Mouse (Mus musculus) duodenum, adult 2 months (tissue): ENCODE data around the gene Krtap4-8. TPM values are rescaled to one million over a fixed set of nuclear protein-coding genes. Genes with fewer than 3 reads are reported as not detected.

Experiments used
- polyA plus RNA-seq: library from polyadenylated mRNA; depleted of rRNA; stranded (reverse); fragments of >200 nt; gene quantifications from 2 replicates; pipeline ENCODE4 v1.2.3, GENCODE M21; 2012; ENCODE audit warnings: low replicate concordance; rRNA removed

The Krtap4-8 gene
- not detected in 2 replicates for polyA plus RNA-seq

GRCm38 (mm10) chr11:99780604-99781003 lies at the start of gene Krtap4-8:
Gene Krtap4-8 (minus strand): TSS chr11:99780704.

DNA sequence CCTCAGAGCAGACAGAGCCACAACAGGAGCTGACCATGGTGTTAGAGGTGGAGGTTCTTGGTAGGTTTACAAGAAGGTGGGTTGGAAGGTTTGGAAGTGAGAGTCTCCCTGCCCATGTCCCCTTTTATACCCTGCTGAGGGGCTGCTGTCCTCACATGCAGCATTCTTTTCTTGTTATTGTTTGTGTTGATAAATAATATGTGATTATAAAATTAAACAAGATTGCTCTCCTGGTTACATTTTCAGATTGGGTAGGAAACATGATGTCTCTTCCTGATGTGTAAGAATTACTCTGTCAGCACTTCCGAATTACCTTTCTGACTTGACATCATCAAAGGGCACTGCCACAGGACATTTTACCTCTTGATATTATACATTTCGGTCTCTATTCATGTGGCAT lies 35.1 kb upstream of the Krtap4-8 start, which contains the start of gene Gm11564:
Gm11564 (minus strand) TSS at position 101 of the 400 bp plus-strand sequence.

DNA sequence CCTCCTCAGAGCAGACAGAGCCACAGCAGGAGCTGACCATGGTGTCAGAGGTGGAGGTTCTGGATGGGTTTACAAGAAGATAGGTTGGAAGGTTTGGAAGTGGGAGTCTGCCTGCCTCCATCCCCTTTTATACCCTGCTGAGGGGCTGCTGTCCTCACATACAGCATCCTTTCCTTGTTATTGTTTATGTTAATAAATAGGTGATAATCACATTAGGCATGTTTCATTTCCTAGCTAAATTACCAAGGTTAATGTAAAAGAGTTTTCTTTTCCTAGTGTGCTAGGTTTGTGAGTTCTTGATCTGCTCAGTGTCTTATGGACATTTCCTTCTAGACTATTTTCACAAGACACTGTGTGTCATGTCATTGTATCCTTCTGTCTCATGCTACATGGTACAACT lies 29.3 kb upstream of the Krtap4-8 start, which contains the start of gene Krtap4-13:
Krtap4-13 (minus strand) TSS at position 101 of the 400 bp plus-strand sequence.

DNA sequence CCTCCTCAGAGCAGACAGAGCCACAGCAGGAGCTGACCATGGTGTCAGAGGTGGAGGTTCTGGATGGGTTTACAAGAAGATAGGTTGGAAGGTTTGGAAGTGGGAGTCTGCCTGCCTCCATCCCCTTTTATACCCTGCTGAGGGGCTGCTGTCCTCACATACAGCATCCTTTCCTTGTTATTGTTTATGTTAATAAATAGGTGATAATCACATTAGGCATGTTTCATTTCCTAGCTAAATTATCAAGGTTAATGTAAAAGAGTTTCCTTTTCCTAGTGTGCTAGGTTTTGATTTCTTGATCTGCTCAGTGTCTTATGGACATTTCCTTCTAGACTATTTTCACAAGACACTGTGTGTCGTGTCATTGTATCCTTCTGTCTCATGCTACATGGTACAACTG lies 23.8 kb upstream of the Krtap4-8 start, which contains the start of gene Gm11554:
Gm11554 (minus strand) TSS at position 101 of the 400 bp plus-strand sequence.

GRCm38 (mm10) chr11:99798832-99799231 lies 18.3 kb upstream of the Krtap4-8 start, which contains the start of gene Gm11569:
Gene Gm11569 (minus strand): TSS chr11:99798932.

GRCm38 (mm10) chr11:99793367-99793766 lies 12.9 kb upstream of the Krtap4-8 start, which contains the start of gene Gm11596:
Gene Gm11596 (minus strand): TSS chr11:99793467.

GRCm38 (mm10) chr11:99784900-99785299 lies 4.4 kb upstream of the Krtap4-8 start, which contains the start of gene Krtap4-9:
Gene Krtap4-9 (plus strand): TSS chr11:99785200.

DNA sequence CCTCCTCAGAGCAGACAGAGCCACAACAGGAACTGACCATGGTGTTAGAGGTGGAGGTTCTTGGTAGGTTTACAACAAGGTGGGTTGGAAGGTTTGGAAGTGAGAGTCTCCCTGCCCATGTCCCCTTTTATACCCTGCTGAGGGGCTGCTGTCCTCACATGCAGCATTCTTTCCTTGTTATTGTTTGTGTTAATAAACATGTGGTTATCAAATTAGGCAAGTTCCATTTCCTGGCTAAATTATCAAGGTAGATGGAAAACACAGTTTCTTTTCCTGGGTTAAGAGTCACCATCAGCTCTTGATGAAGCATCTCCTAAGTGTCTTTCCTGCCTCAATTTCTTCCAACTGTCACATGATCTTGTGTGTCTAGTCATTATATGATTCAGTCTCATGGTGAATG lies 7.7 kb downstream of the Krtap4-8 start, which contains the start of gene Gm11595:
Gm11595 (minus strand) TSS at position 101 of the 400 bp plus-strand sequence.

DNA sequence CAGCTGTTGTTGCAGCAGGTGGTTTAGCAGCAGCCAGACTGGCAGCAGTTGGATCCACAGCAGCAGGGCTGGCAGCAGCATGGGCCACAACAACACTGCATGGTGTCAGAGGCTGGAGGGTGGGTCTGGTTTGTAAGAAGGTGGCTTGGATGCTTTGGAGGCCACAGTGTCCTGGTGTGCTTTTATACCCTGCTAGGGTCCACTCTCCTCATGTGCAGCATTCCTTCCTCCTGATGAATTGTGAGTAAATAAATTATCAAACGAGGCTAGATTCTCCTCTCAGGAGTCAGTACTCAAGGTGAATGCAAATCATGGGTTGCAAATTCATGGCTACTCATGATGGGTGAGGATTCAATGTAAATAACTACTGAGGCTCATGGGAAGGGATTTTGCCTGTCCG lies 46.3 kb downstream of the Krtap4-8 start, which contains the start of gene Gm14180:
Gm14180 (minus strand) TSS at position 101 of the 400 bp plus-strand sequence.

Other genes starting within 250 kb of the Krtap4-8 start
- gene Krt40, start 237.5 kb downstream of the Krtap4-8 start, polyA plus RNA-seq, result not detected in 2 replicates
- not detected in 2 replicates for gene Krtap3-3, start 229.8 kb downstream of the Krtap4-8 start, polyA plus RNA-seq
- not detected in 2 replicates for gene Krtap3-2, start 223.9 kb downstream of the Krtap4-8 start, polyA plus RNA-seq
- not detected in 2 replicates for gene Gm11939, start 221.2 kb downstream of the Krtap4-8 start, polyA plus RNA-seq
- 0.21 TPM in 1 of 2 replicates, not detected in the other for gene Krtap3-1, start 214.1 kb downstream of the Krtap4-8 start, polyA plus RNA-seq
- not detected in 2 replicates for gene Krtap1-5, start 199.7 kb downstream of the Krtap4-8 start, polyA plus RNA-seq
- gene Krtap1-4, start 197.1 kb downstream of the Krtap4-8 start, polyA plus RNA-seq, result not detected in 2 replicates
- gene Krtap1-3, start 189.4 kb downstream of the Krtap4-8 start, polyA plus RNA-seq, result not detected in 2 replicates
- not detected in 2 replicates for gene Krtap9-3, start 182.6 kb downstream of the Krtap4-8 start, polyA plus RNA-seq
- gene Gm11938, start 177.4 kb downstream of the Krtap4-8 start, polyA plus RNA-seq, result not detected in 2 replicates
- gene Gm11937, start 170.5 kb downstream of the Krtap4-8 start, polyA plus RNA-seq, result not detected in 2 replicates
- gene Krtap2-4, start 165.9 kb downstream of the Krtap4-8 start, polyA plus RNA-seq, result 0.27 TPM in 1 of 2 replicates, not detected in the other
- not detected in 2 replicates for gene Gm11562, start 160.3 kb downstream of the Krtap4-8 start, polyA plus RNA-seq
- not detected in 2 replicates for gene Krtap4-1, start 152.5 kb downstream of the Krtap4-8 start, polyA plus RNA-seq
- gene Krtap4-2, start 145.6 kb downstream of the Krtap4-8 start, polyA plus RNA-seq, result not detected in 2 replicates
- gene Krtap4-7, start 136.6 kb downstream of the Krtap4-8 start, polyA plus RNA-seq, result not detected in 2 replicates
- not detected in 2 replicates for gene Gm11555, start 130.5 kb downstream of the Krtap4-8 start, polyA plus RNA-seq
- gene Gm11563, start 121.7 kb downstream of the Krtap4-8 start, polyA plus RNA-seq, result not detected in 2 replicates
- not detected in 2 replicates for gene Krtap4-6, start 114.7 kb downstream of the Krtap4-8 start, polyA plus RNA-seq
- not detected in 2 replicates for gene Gm14190, start 90.0 kb downstream of the Krtap4-8 start, polyA plus RNA-seq
- not detected in 2 replicates for gene Gm14180, start 46.4 kb downstream of the Krtap4-8 start, polyA plus RNA-seq
- gene Gm11595, start 7.8 kb downstream of the Krtap4-8 start, polyA plus RNA-seq, result not detected in 2 replicates
- gene Krtap4-9, start 4.5 kb upstream of the Krtap4-8 start, polyA plus RNA-seq, result not detected in 2 replicates
- gene Gm11596, start 12.8 kb upstream of the Krtap4-8 start, polyA plus RNA-seq, result not detected in 2 replicates
- not detected in 2 replicates for gene Gm11569, start 18.2 kb upstream of the Krtap4-8 start, polyA plus RNA-seq
- gene Gm11554, start 23.7 kb upstream of the Krtap4-8 start, polyA plus RNA-seq, result not detected in 2 replicates
- not detected in 2 replicates for gene Krtap4-13, start 29.2 kb upstream of the Krtap4-8 start, polyA plus RNA-seq
- gene Gm11564, start 35.0 kb upstream of the Krtap4-8 start, polyA plus RNA-seq, result not detected in 2 replicates
- gene 2300003K06Rik, start 57.4 kb upstream of the Krtap4-8 start, polyA plus RNA-seq, result not detected in 2 replicates
- gene Krtap4-16, start 70.9 kb upstream of the Krtap4-8 start, polyA plus RNA-seq, result 1.4 TPM in 1 of 2 replicates, not detected in the other
- gene Gm11568, start 77.2 kb upstream of the Krtap4-8 start, polyA plus RNA-seq, result not detected in 2 replicates
- not detected in 2 replicates for gene Gm11559, start 83.8 kb upstream of the Krtap4-8 start, polyA plus RNA-seq
- gene Krtap9-1, start 92.7 kb upstream of the Krtap4-8 start, polyA plus RNA-seq, result not detected in 2 replicates
- gene Gm11567, start 98.5 kb upstream of the Krtap4-8 start, polyA plus RNA-seq, result not detected in 2 replicates
- not detected in 2 replicates for gene Krtap31-1, start 127.2 kb upstream of the Krtap4-8 start, polyA plus RNA-seq
- gene Gm11565, start 134.0 kb upstream of the Krtap4-8 start, polyA plus RNA-seq, result not detected in 2 replicates
- not detected in 2 replicates for gene Krtap31-2, start 155.6 kb upstream of the Krtap4-8 start, polyA plus RNA-seq
- not detected in 2 replicates for gene Krtap9-5, start 167.8 kb upstream of the Krtap4-8 start, polyA plus RNA-seq
- not detected in 2 replicates for gene Krtap29-1, start 198.3 kb upstream of the Krtap4-8 start, polyA plus RNA-seq
- not detected in 2 replicates for gene Krtap16-1, start 205.9 kb upstream of the Krtap4-8 start, polyA plus RNA-seq
- not detected in 2 replicates for gene Krtap17-1, start 213.3 kb upstream of the Krtap4-8 start, polyA plus RNA-seq
- not detected in 2 replicates for gene Krt33a, start 235.5 kb upstream of the Krtap4-8 start, polyA plus RNA-seq
- not detected in 2 replicates for gene Krt33b, start 249.2 kb upstream of the Krtap4-8 start, polyA plus RNA-seq